In the genomic region with DNA sequence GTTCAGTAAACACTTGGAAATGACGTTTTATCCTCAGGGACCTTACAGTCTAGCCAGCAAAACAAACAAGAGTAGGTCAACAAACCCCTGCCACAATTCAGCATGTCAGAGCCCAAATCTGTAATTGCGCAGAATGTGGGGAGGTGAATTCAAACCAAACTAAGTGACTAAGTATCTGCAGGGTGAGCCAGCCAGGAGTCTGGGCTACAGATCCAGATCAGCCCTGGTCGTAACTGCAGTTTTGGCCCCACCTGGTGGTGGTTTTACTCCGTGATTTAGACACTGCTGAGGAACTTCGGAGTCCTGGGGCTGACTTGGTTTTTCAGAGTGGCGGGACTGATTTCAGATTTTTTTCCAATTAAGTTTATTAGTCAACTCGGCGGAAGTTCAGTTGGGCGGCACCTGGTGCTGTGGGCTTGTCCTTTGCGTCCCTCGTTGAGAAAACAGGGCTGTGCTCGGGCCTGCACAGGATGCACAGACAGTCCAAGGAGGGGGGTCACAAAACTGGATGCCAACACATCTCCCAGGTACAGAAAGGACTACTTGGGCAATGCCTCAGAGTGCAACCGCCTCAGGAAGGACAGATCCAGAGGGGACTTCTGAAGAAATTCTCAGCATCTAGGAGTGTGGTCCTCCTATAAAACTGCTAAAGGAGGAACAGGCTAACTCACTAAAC, we compare ENCODE assay signal across 8 mouse cellular contexts.
DNase-seq lines count a peak whose midpoint lies in the region; ATAC-seq and TF ChIP-seq lines count a peak whose summit lies in the region.

No protein-coding gene starts in this region.

- no peaks in the 10 kb centered on the region for H3K4me1 ChIP-seq in embryonic fibroblast, embryonic 13.5 days (ENCODE audit: control insufficient read depth, insufficient read depth, low read length)
- H3K4me1 ChIP-seq in hindbrain, embryonic 14.5 days (replicated peaks; ENCODE audit: control insufficient read depth, insufficient read depth, low read length): no peaks in the 10 kb centered on the region

- H3K4me2 ChIP-seq in hindbrain, embryonic 14.5 days (replicated peaks): no peak overlapping the region

- 47% methylated on average over 13 of the region's 13 CpGs for whole genome bisulfite sequencing in hindbrain, embryonic 14.5 days

- H3K4me3 ChIP-seq in embryonic fibroblast, embryonic 13.5 days (ENCODE audit: insufficient read depth, low read length): no peak overlapping the region
- no peak overlapping the region for H3K4me3 ChIP-seq in hindbrain, embryonic 14.5 days (replicated peaks; ENCODE audit: low read length)

- no peaks in the 10 kb centered on the region for H3K36me3 ChIP-seq in hindbrain, embryonic 14.5 days (replicated peaks; ENCODE audit: control insufficient read depth, insufficient read depth)

- H3K27me3 ChIP-seq in hindbrain, embryonic 14.5 days (ENCODE audit: control insufficient read depth, insufficient read depth, low read length): no peaks in the 10 kb centered on the region

- H3K27ac ChIP-seq in embryonic fibroblast, embryonic 13.5 days (ENCODE audit: insufficient read depth, low read length): no peak overlapping the region
- H3K27ac ChIP-seq in hindbrain, embryonic 14.5 days: no peak overlapping the region

- H3K9me3 ChIP-seq in hindbrain, embryonic 14.5 days (ENCODE audit: control insufficient read depth, low read length): no peaks in the 10 kb centered on the region

- H3K9ac ChIP-seq in hindbrain, embryonic 14.5 days: no peak overlapping the region

- peak; percentile 84 for DNase-seq in ES-CJ7 (ENCODE audit: low read depth, low spot score)
- DNase-seq in adrenal gland, postnatal 36 days: peak; percentile 48 to 71
- DNase-seq in hindbrain, embryonic 14.5 days (ENCODE audit: low spot score): peak; percentile 85
- DNase-seq in layer of hippocampus, postnatal 10 days (ENCODE audit: low spot score in 2 of 2): peak; percentile 81 to 85
- peak; percentile 12 for DNase-seq in lung, postnatal 25 days (ENCODE audit: low spot score)
- DNase-seq in right cerebral cortex, adult 2 months (ENCODE audit: low spot score in 2 of 2): peak; percentile 86 to 89
- no peak for DNase-seq in T-cell, adult 2 months (ENCODE audit: low spot score)

- ATAC-seq in hindbrain, embryonic 14.5 days (ENCODE audit: low FRiP score): peak; percentile 86

- no peak for TF ChIP-seq POLR2A in embryonic fibroblast, embryonic 13.5 days (IDR thresholded peaks at IDR 0.05; ENCODE audit: low read depth, low read length)

- TF ChIP-seq CTCF in embryonic fibroblast, embryonic 13.5 days (IDR thresholded peaks at IDR 0.05; ENCODE audit: borderline replicate concordance, insufficient read depth, low read length): peak; percentile 58; the same call in 1 of the 2 replicates
